Comparison of ENCODE assay signal across 8 mouse cellular contexts in the genomic region with DNA sequence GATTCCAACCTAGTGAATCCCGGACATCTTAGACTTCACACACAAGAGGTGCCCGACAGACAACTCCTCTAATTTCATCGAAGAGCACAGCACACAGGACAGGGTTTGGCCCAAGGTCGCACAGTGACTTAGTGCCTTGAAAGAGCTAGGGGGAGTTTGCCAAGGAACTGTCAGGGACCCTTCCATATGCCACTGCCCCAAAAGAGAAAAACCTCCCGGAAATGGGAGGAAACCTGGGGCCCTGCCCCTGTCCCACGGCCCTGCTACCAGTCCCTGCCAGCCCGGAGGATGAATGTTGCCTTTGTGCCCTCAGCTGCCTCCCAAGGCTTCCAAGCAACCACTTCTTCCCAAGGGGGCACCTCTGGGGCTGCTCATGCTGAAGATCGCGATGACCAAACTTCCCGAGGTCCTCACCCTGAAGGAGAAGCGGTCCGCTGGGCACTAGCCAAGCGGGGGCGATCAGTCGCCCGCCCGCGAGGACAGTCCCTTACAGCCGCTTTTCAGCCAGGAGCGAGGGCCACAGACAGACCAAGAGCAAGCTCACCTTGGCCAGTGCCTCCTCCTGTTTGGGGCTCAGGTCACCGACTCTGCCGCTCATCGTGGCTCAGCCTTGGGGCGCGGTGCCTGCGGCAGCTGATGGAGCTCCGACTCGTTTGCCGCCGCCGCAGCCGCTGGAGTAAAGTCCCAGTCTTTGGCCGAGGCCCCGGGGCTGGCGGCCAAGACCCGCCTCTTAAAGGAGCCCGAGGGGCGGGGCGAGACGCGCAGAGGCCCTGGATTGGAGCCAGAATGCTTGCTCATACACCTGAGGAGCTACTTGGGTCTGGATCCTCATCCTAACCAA. TPM values are rescaled to one million over a fixed set of nuclear protein-coding genes. Genes with fewer than 3 reads are reported as not detected.
DNase-seq lines count a peak whose midpoint lies in the region; ATAC-seq and TF ChIP-seq lines count a peak whose summit lies in the region.

No protein-coding gene starts in this region.

- peak; percentile 30; the same call in 1 of the 2 replicates for ATAC-seq in frontal cortex, adult (ENCODE audit: low TSS enrichment)
- ATAC-seq in lung, postnatal 0 days: peak; percentile 77
- no peak for ATAC-seq in monocyte, adult 5-6 weeks (replicated peaks; ENCODE audit: insufficient number of reproducible peaks, low FRiP score, low TSS enrichment, poor library complexity, severe bottlenecking)

- peak; percentile 89 for DNase-seq in ZHBTc4 (ENCODE audit: low read depth, low spot score)
- DNase-seq in cerebellum, adult 9-11 months: peak; percentile 83
- DNase-seq in hindbrain, embryonic 10.5 days (ENCODE audit: low spot score): peak; percentile 69
- peak; percentile 78 for DNase-seq in layer of hippocampus, adult 9-11 months
- DNase-seq in lung, postnatal 0 days (ENCODE audit: low spot score): peak; percentile 89
- DNase-seq in retina, postnatal 7 days (ENCODE audit: low read depth, low spot score): peak; percentile 54

- peak overlapping the region; percentile 86 for H3K27ac ChIP-seq in hindbrain, embryonic 10.5 days
- no peak overlapping the region for H3K27ac ChIP-seq in lung, postnatal 0 days (ENCODE audit: low read length)

- peak overlapping the region; percentile 82 for H3K4me2 ChIP-seq in lung, postnatal 0 days (replicated peaks; ENCODE audit: low read depth, low read length)

- TF ChIP-seq EP300 in lung, postnatal 0 days (IDR thresholded peaks at IDR 0.05): no peak

- TF ChIP-seq CTCF in lung, postnatal 0 days (IDR thresholded peaks at IDR 0.05): no peak

- peak overlapping the region; percentile 13 for H3K9ac ChIP-seq in lung, postnatal 0 days (replicated peaks; ENCODE audit: low read depth)

- H3K27me3 ChIP-seq in hindbrain, embryonic 10.5 days (ENCODE audit: insufficient read depth, poor library complexity, severe bottlenecking): peaks cover 49% of the 10 kb centered on the region
- H3K27me3 ChIP-seq in lung, postnatal 0 days (replicated peaks; ENCODE audit: insufficient read depth, low read length): no peaks in the 10 kb centered on the region

- 4% methylated on average over 41 of the region's 41 CpGs for WGBS in hindbrain, embryonic 10.5 days
- 3% methylated on average over 36 of the region's 41 CpGs for WGBS in lung, postnatal 0 days

- H3K4me3 ChIP-seq in hindbrain, embryonic 10.5 days: peak overlapping the region; percentile 74
- peak overlapping the region; percentile 43 for H3K4me3 ChIP-seq in lung, postnatal 0 days (ENCODE audit: low read depth, low read length)

- H3K36me3 ChIP-seq in hindbrain, embryonic 10.5 days: no peaks in the 10 kb centered on the region
- H3K36me3 ChIP-seq in lung, postnatal 0 days (ENCODE audit: insufficient read depth, low read length): no peaks in the 10 kb centered on the region

- H3K9me3 ChIP-seq in hindbrain, embryonic 10.5 days: no peaks in the 10 kb centered on the region
- H3K9me3 ChIP-seq in lung, postnatal 0 days (ENCODE audit: low read length): no peaks in the 10 kb centered on the region

- peaks cover 25% of the 10 kb centered on the region for H3K4me1 ChIP-seq in hindbrain, embryonic 10.5 days (replicated peaks)
- peaks cover 6% of the 10 kb centered on the region; the same call in 1 of the 2 replicates for H3K4me1 ChIP-seq in lung, postnatal 0 days (ENCODE audit: insufficient read depth, low read depth, low read length)

RNA-seq across cellular contexts. Expression of gene Sec14l2, which starts 4.9 kb away (rescaled TPM):
- polyA plus RNA-seq in hindbrain, embryonic 10.5 days (2016; fragmentation: Nextera tagmentation; extraction: Ambion mirVana): 2.6 and 3.0 TPM in 2 replicates
- 6.5 and 7.6 TPM in 2 replicates for polyA plus RNA-seq in lung, postnatal 0 days (2015; fragmentation: Nextera tagmentation; extraction: Ambion mirVana)
- 1.6 TPM in 1 of 3 replicates, not detected in the others for total RNA-seq in monocyte, adult 5-6 weeks (2017)

RNA-seq across cellular contexts. Expression of gene Rnf215, which starts 16.7 kb away (rescaled TPM):
- 22.0 and 25.8 TPM in 2 replicates for polyA plus RNA-seq in hindbrain, embryonic 10.5 days (2016; fragmentation: Nextera tagmentation; extraction: Ambion mirVana)
- 57.8 and 59.0 TPM in 2 replicates for polyA plus RNA-seq in lung, postnatal 0 days (2015; fragmentation: Nextera tagmentation; extraction: Ambion mirVana)
- 24.5 to 32.4 TPM (median 30.3 TPM) in 3 replicates for total RNA-seq in monocyte, adult 5-6 weeks (2017)

RNA-seq across cellular contexts. Expression of gene Mtfp1, which starts 23.1 kb away (rescaled TPM):
- polyA plus RNA-seq in hindbrain, embryonic 10.5 days (2016; fragmentation: Nextera tagmentation; extraction: Ambion mirVana): 8.7 and 9.9 TPM in 2 replicates
- polyA plus RNA-seq in lung, postnatal 0 days (2015; fragmentation: Nextera tagmentation; extraction: Ambion mirVana): 6.4 and 6.5 TPM in 2 replicates
- total RNA-seq in monocyte, adult 5-6 weeks (2017): 1.4 TPM in 1 of 3 replicates, not detected in the others

RNA-seq across cellular contexts. Expression of gene Ccdc157, which starts 41.8 kb away (rescaled TPM):
- polyA plus RNA-seq in hindbrain, embryonic 10.5 days (2016; fragmentation: Nextera tagmentation; extraction: Ambion mirVana): 7.8 and 8.5 TPM in 2 replicates
- polyA plus RNA-seq in lung, postnatal 0 days (2015; fragmentation: Nextera tagmentation; extraction: Ambion mirVana): 7.3 and 8.2 TPM in 2 replicates
- total RNA-seq in monocyte, adult 5-6 weeks (2017): 1.3 to 9.2 TPM (median 1.4 TPM) in 3 replicates

RNA-seq across cellular contexts. Expression of gene Sf3a1, which starts 41.8 kb away (rescaled TPM):
- polyA plus RNA-seq in hindbrain, embryonic 10.5 days (2016; fragmentation: Nextera tagmentation; extraction: Ambion mirVana): 92.1 and 95.3 TPM in 2 replicates
- 12.6 and 13.4 TPM in 2 replicates for polyA plus RNA-seq in lung, postnatal 0 days (2015; fragmentation: Nextera tagmentation; extraction: Ambion mirVana)
- 14.2 to 26.6 TPM (median 15.3 TPM) in 3 replicates for total RNA-seq in monocyte, adult 5-6 weeks (2017)
